Mouse (Mus musculus): Measurements from ENCODE around the gene Trpc7. TPM values are rescaled to one million over a fixed set of nuclear protein-coding genes. Genes with fewer than 3 reads are reported as not detected.

The Trpc7 gene
- total RNA-seq, 4 experiments from 2014 or later = not detected

DNA sequence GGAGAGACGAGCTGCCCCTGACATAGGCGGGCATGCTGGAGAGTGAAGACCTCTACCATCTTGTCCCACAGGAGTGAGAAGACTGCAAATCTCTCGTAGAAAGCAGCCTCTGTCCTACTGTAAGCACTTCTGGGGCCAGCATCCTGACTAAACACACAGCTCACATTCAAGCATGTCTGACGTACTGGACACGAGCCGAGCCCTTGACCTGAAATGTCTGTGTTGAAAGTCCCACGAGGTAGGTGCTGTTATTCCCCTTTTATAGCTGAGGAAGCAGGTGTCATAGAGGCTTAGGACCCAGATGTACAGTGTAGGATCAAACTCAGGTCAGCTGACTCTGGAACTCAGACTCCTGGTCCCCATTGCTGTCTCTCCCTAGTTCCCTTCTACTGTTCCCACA lies 146.4 kb downstream of the Trpc7 start:
- no peak for DNase-seq (ENCODE audit: low spot score)

DNA sequence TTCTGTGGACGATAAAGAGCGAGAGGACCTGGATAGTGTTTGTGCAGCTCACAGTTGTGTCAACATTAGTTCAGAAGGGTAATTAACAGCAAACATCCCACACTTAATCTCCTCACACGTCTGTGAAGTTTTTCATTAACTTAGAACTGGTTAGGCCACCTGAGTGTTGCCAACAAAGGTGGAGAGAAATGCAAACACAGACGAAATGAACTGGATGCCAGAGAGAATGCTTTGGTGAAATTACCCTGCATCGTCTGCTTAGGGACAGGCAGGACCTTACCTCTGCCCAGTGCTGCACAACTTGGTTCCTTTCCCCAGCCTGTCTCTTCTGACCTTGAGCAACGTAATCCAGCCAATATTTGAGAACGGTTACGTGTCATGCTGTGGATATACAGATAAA lies 148.2 kb downstream of the Trpc7 start:
- no peak for DNase-seq (ENCODE audit: low spot score)

- no peak for DNase-seq (ENCODE audit: low spot score)
Observed at GRCm38 (mm10) chr13:56746739-56747532, 148.9 kb downstream of the Trpc7 start.

DNA sequence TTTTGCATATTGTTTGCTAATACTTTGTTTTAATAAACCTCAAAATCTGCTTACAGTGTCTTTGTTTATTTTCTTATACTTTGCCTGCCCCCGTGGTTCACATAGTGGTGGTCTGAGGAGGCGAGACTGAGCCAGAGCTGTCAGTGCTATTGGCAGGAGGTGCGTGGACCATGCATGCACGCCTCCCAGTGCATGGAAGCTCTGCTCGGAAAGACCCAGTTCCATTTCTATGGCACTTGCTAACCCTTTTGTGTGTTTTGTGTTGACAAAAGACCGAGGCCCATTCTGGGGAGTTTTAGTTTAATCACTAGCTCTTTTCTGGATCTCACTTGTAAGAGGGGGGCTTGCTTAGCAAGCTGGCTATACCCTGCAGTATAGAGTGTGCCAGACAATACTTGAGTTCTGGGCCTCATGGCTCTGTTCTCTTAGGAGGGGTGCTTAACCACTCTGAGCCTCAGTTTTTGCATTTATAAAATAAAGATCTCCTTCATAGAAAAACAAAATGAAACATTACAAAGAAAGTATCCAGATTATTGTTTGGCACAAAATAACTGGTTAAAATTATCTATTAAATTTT lies 153.4 kb downstream of the Trpc7 start:
- no peak for DNase-seq (ENCODE audit: low spot score)

GRCm38 (mm10) chr13:56741691-56742090 lies 154.1 kb downstream of the Trpc7 start:
- DNase-seq (ENCODE audit: low spot score) = no peak

DNA sequence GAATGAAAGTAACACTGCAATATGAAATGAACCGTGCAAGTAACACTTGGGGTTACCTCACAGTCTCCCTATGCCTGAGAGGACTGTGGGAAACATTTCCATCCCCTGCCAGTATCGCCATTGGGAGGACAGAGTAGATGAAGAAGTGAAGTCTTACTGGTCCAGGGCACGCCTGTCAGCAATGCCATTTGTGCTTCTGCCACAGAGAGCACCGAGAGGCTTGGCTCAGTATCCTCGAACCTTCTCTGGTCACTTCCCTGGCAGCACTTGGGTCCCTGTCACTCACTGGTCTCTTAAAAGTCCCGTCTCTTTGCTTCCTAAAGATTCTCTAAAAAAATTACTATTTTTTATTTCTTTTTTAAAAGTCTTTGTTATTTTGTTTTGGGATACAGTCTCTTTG lies 155.3 kb downstream of the Trpc7 start:
- DNase-seq (ENCODE audit: low spot score) = no peak

- DNase-seq (ENCODE audit: low spot score) = no peak
Observed at GRCm38 (mm10) chr13:56739556-56739955, 156.2 kb downstream of the Trpc7 start.

GRCm38 (mm10) chr13:56735212-56735875 lies 160.4 kb downstream of the Trpc7 start:
- DNase-seq (ENCODE audit: low spot score) = peak; percentile 42

- no peak for DNase-seq (ENCODE audit: low spot score)
Observed at GRCm38 (mm10) chr13:56734617-56735016, 161.2 kb downstream of the Trpc7 start.

DNA sequence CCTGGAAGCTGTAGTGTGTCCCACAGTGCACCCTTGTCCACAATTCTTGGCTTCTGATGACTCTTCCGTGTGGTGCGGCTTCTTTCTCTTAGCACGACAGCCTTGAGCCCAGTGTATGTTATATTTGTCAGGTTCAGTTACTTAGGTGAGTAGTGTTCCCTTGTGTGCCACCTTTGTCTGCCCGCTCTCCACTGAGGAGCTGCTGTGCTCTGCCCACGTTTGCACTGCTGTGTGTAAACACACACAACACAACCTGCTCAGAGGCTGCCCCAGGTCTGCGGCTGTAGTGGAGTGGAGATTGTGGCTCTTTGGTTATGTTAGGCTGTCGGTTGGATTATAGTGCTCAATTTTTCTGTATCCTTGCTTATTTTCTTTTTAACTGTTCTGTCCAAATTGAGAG lies 166.7 kb downstream of the Trpc7 start:
- no peak for DNase-seq (ENCODE audit: low spot score)

- DNase-seq (ENCODE audit: low spot score) = no peak
Observed at GRCm38 (mm10) chr13:56726551-56726950, 169.2 kb downstream of the Trpc7 start.

Other genes with a start within 250 kb of the Trpc7 start
- 10 to 100 TPM; 28.0 to 32.0 (median 28.8) TPM for gene Smad5, start 193.0 kb downstream of the Trpc7 start, total RNA-seq (2022)
- not detected for gene Gm45623, start 142.2 kb downstream of the Trpc7 start, total RNA-seq (2022)